Mouse (Mus musculus) embryonic facial prominence, embryonic 15.5 days (tissue): ENCODE measurements around the gene Ntmt1. TPM values are rescaled to one million over a fixed set of nuclear protein-coding genes. Genes with fewer than 3 reads are reported as not detected.

ENCODE experiments used
- ATAC-seq: fragments of 200-750 bp; cut with Nextera tagmentation; 2 replicates; pipeline ENCODE4 v1.8.0; 2017; ENCODE audit warnings: low read depth, moderate TSS enrichment; ENCODE audit not compliant: insufficient number of reproducible peaks, low FRiP score, low TSS enrichment
- H3K27ac ChIP-seq: fragments of 300-500 bp; sonication (generic); replicated peaks from 2 replicates; pipeline ENCODE4 v1.5.1; 2015; ENCODE audit warnings: mild to moderate bottlenecking, inconsistent platforms
- H3K27me3 ChIP-seq: fragments of 300-500 bp; sonication (generic); 2 replicates; pipeline ENCODE4 v1.6.1; 2015; ENCODE audit warnings: inconsistent platforms
- H3K36me3 ChIP-seq: fragments of 300-500 bp; sonication (generic); 2 replicates; pipeline ENCODE4 v1.6.1; 2015; ENCODE audit warnings: mild to moderate bottlenecking, inconsistent platforms
- H3K4me1 ChIP-seq: fragments of 300-500 bp; sonication (generic); 2 replicates; pipeline ENCODE4 v1.6.1; 2015; ENCODE audit warnings: inconsistent platforms
- H3K4me2 ChIP-seq: fragments of 300-500 bp; sonication (generic); replicated peaks from 2 replicates; pipeline ENCODE4 v1.6.1; 2015; ENCODE audit warnings: mild to moderate bottlenecking, inconsistent platforms
- H3K4me3 ChIP-seq: fragments of 300-500 bp; sonication (generic); replicated peaks from 2 replicates; pipeline ENCODE4 v1.5.1; 2015; ENCODE audit warnings: mild to moderate bottlenecking, inconsistent platforms
- H3K9ac ChIP-seq: fragments of 300-500 bp; sonication (generic); 2 replicates; pipeline ENCODE4 v1.6.1; 2015; ENCODE audit warnings: inconsistent platforms
- H3K9me3 ChIP-seq: fragments of 300-500 bp; sonication (generic); replicated peaks from 2 replicates; pipeline ENCODE4 v1.6.1; 2016; ENCODE audit warnings: inconsistent platforms
- WGBS: fragments of 180-500 bp; shearing (Covaris S2); methylation state at CpG from one replicate; pipeline ENCODE4 v1.1.7; 2015; 5-methylcytosine and 5-hydroxymethylcytosine counted together
- polyA plus RNA-seq: library from polyadenylated mRNA; unstranded; fragments of >200 nt; fragmentation: Nextera tagmentation; extraction: Ambion mirVana; gene quantifications from 2 replicates; pipeline ENCODE4 v1.2.1, GENCODE M21; 2015

The Ntmt1 gene
- polyA plus RNA-seq, 1 experiment from 2014 or later = 87.0 TPM

- Histone ChIP-seq H3K4me3 (peak overlapping the region; percentile 84), H3K4me2 (peak overlapping the region; percentile 89), H3K9me3 (no peaks in the 10 kb centered on the region), H3K9ac (peak overlapping the region; percentile 93), H3K27me3 (no peaks in the 10 kb centered on the region), H3K36me3 (peaks cover 39% of the 10 kb centered on the region), H3K27ac (peak overlapping the region; percentile 79), H3K4me1 (peaks cover 39% of the 10 kb centered on the region)
- WGBS = under 1% methylated on average over 63 of the region's 63 CpGs
- peak; percentile 83 for ATAC-seq
Measured at GRCm38 (mm10) chr2:30827749-30828475, 20.3 kb downstream of the Ntmt1 start.

- H3K9ac ChIP-seq = no peak overlapping the region
- ATAC-seq = no peak
- H3K36me3 ChIP-seq = peaks cover 25% of the 10 kb centered on the region
- WGBS = 32% methylated on average over 5 of the region's 5 CpGs
- H3K9me3 ChIP-seq = no peaks in the 10 kb centered on the region
- no peaks in the 10 kb centered on the region for H3K27me3 ChIP-seq
- no peak overlapping the region for H3K4me3 ChIP-seq
- H3K4me1 ChIP-seq = peaks cover 42% of the 10 kb centered on the region
- no peak overlapping the region for H3K27ac ChIP-seq
- H3K4me2 ChIP-seq = no peak overlapping the region
Measured at GRCm38 (mm10) chr2:30829315-30829714, 21.7 kb downstream of the Ntmt1 start.

DNA sequence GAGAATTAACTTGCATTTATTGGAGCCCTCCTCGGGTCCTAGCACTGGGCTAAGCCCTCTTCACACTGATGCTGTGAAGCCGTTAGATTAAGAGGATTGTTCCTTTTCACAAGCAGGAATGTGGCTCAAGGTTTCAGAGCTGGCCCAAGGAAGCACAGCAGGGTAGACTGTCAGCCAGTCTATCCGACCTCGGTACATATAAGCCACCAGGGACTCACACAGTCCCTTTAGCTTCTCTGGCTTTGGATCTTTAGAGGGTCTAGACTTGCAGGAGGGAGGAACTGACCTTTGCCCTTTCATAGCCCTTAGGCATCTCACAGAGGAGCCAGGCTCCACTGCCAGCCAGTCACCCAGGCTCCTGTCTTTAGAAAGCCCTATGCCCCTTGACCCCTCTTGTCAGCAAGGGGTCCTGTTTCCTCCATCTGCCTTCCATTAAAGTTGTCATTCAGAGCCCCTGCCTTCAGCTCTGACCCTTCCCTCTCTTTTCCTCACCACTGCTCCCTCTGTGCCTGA is 22.7 kb downstream of the Ntmt1 start, which contains the start of gene Asb6:
Gene Asb6, minus strand, starts transcription at position 51 of the 513 bp plus-strand sequence.
- peaks cover 15% of the 10 kb centered on the region for H3K36me3 ChIP-seq
- WGBS = 16% methylated on average over 4 of the region's 4 CpGs
- no peak within 1 kb of the TSS for H3K4me2 ChIP-seq
- no peak within 1 kb of the TSS for H3K27ac ChIP-seq
- H3K4me1 ChIP-seq = peaks cover 51% of the 10 kb centered on the region
- ATAC-seq = no peak
- no peak within 1 kb of the TSS for H3K9ac ChIP-seq
- no peak within 1 kb of the TSS for H3K4me3 ChIP-seq
- no peaks in the 10 kb centered on the region for H3K27me3 ChIP-seq
- no peaks in the 10 kb centered on the region for H3K9me3 ChIP-seq

DNA sequence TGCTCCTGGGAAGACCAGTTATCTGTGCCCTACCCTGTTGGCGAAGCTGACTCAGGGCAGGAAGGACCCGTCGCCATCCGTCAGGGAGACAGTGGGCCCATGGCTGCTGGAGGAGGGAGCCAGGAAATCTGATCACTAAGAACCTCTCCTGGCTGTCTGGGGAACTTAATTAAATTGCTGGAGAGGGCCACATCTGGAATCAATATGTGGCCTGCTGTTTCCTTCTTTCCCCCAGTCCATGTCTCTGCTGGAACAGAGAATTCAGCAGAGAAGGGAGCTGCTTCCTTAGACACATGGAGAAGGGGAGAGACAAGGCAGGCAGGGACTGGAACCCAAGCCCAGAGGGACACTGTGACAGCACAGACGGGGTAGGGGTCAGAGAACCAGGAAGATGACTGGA is 26.0 kb downstream of the Ntmt1 start:
- peak; percentile 68; the same call in 1 of the 2 replicates for ATAC-seq
- no peaks in the 10 kb centered on the region for H3K27me3 ChIP-seq

GRCm38 (mm10) chr2:30834373-30835022 is 26.9 kb downstream of the Ntmt1 start, which contains the start of gene Prrx2:
Gene Prrx2, plus strand, starts transcription at chr2:30834972.
- Histone ChIP-seq H3K4me1 (peaks cover 54% of the 10 kb centered on the region), H3K36me3 (no peaks in the 10 kb centered on the region), H3K9ac (0 out of 2 replicates have a peak within 1 kb of the TSS, but pooled peaks have one; percentile 12), H3K9me3 (no peaks in the 10 kb centered on the region), H3K27me3 (no peaks in the 10 kb centered on the region), H3K4me2 (peak within 1 kb of the TSS; percentile 25; the same call in 1 of the 2 replicates), H3K27ac (peak within 1 kb of the TSS; percentile 96), H3K4me3 (no peak within 1 kb of the TSS)
- ATAC-seq = no peak
- 47% methylated on average over 8 of the region's 10 CpGs for WGBS

More for the DNA sequence above, 26.0 kb downstream of the Ntmt1 start:
- Histone ChIP-seq H3K36me3 (no peaks in the 10 kb centered on the region), H3K9ac (0 out of 2 replicates have a peak overlapping the region, but pooled peaks have one; percentile 12), H3K4me3 (no peak overlapping the region), H3K4me2 (peak overlapping the region; percentile 25), H3K9me3 (no peaks in the 10 kb centered on the region), H3K4me1 (peaks cover 54% of the 10 kb centered on the region), H3K27ac (peak overlapping the region; percentile 96)
- WGBS = 13% methylated on average over 5 of the region's 5 CpGs

GRCm38 (mm10) chr2:30836238-30836990 is 28.8 kb downstream of the Ntmt1 start:
- Histone ChIP-seq H3K4me2 (peak overlapping the region; percentile 36), H3K27me3 (no peaks in the 10 kb centered on the region), H3K9me3 (no peaks in the 10 kb centered on the region), H3K27ac (peak overlapping the region; percentile 90), H3K4me3 (no peak overlapping the region), H3K36me3 (no peaks in the 10 kb centered on the region), H3K9ac (no peak overlapping the region), H3K4me1 (peaks cover 54% of the 10 kb centered on the region)
- 8% methylated on average over 21 of the region's 21 CpGs for WGBS
- ATAC-seq = peak; percentile 53

DNA sequence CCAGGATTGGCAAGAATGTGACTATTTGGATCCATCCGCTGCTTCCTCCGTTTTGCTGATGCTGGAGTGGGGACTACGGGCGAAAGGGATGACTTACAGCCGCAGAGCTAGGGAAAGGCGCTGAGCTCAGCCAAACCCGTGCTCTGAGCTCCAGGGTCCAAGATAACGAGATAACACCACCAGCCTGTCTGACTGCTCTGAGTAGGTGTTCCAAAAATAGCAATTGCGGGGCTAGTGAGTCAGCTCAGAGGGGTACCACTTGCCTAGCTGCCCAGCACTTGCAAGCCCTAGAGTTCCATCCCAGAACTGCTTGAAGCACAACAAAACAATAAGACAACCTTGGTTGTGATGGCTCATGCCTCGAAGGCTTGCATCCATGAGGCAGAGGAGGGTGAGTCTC is 35.0 kb downstream of the Ntmt1 start:
- Histone ChIP-seq H3K4me2 (no peak overlapping the region), H3K27me3 (0 out of 2 replicates have a peak, but pooled peaks cover 2% of the 10 kb centered on the region), H3K4me1 (peaks cover 32% of the 10 kb centered on the region), H3K4me3 (no peak overlapping the region), H3K36me3 (no peaks in the 10 kb centered on the region), H3K9me3 (no peaks in the 10 kb centered on the region), H3K9ac (no peak overlapping the region), H3K27ac (0 out of 2 replicates have a peak overlapping the region, but pooled peaks have one; percentile 17)
- ATAC-seq = no peak
- 40% methylated on average over 10 of the region's 10 CpGs for WGBS

DNA sequence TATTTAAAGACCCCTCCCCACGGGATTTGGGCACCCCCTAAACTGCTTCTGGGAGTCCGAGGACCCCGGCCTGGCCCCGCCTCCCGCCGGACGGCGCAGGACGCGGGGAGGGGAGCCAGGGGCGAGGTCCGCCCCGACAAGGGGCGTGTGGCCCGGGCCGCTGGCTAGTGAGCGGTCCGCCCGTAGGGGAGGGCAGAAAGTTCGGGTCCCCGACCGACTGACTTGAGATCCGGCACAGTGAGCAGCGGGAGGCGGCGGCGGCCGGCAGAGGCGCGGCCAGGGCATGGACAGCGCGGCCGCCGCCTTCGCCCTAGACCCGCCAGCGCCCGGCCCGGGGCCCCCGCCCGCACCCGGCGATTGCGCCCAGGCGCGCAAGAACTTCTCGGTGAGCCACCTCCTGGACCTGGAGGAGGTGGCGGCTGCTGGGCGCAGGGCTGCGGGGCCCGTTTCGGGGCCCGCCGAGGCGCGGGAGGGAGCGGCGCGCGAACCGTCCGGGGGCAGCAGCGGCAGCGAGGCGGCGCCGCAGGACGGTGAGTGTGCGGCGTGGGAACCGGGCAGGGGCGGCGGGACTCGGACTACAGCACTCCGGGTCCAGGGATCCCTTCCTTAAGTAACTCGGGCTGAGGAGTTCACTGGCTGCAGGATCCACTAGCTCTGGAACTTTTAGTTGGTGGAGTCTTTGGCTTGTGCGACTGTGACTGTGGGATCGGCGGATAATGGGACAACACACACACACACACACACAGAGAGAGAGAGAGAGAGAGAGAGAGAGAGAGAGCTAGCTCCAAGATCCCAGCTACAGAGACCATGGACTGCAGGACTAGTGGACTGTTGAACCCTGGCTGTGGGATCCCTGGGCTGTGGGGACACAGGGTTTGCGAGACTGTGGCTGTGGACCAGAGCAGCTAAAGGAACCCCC is 37.8 kb downstream of the Ntmt1 start:
- WGBS = under 1% methylated on average over 79 of the region's 80 CpGs
- peak overlapping the region; percentile 72 for H3K4me2 ChIP-seq
- peak overlapping the region; percentile 56 for H3K4me3 ChIP-seq
- peak overlapping the region; percentile 54 for H3K9ac ChIP-seq
- peaks cover 54% of the 10 kb centered on the region for H3K4me1 ChIP-seq
- H3K27me3 ChIP-seq = 0 out of 2 replicates have a peak, but pooled peaks cover 2% of the 10 kb centered on the region
- H3K9me3 ChIP-seq = no peaks in the 10 kb centered on the region
- H3K27ac ChIP-seq = peak overlapping the region; percentile 77
- peak; percentile 49; the same call in 1 of the 2 replicates for ATAC-seq
- H3K36me3 ChIP-seq = no peaks in the 10 kb centered on the region

- H3K4me1 ChIP-seq = peaks cover 62% of the 10 kb centered on the region
- peak overlapping the region; percentile 77 for H3K27ac ChIP-seq
- no peak for ATAC-seq
- H3K4me2 ChIP-seq = peak overlapping the region; percentile 72
- H3K27me3 ChIP-seq = 0 out of 2 replicates have a peak, but pooled peaks cover 2% of the 10 kb centered on the region
- no peaks in the 10 kb centered on the region for H3K36me3 ChIP-seq
- H3K4me3 ChIP-seq = peak overlapping the region; percentile 56
- 34% methylated on average over 8 of the region's 8 CpGs for WGBS
- H3K9me3 ChIP-seq = no peaks in the 10 kb centered on the region
- H3K9ac ChIP-seq = peak overlapping the region; percentile 54
Measured at GRCm38 (mm10) chr2:30846236-30846635, 38.6 kb downstream of the Ntmt1 start.

- Histone ChIP-seq H3K4me3 (peak overlapping the region; percentile 56), H3K4me2 (peak overlapping the region; percentile 72), H3K27ac (peak overlapping the region; percentile 55; the same call in 1 of the 2 replicates), H3K36me3 (no peaks in the 10 kb centered on the region), H3K27me3 (0 out of 2 replicates have a peak, but pooled peaks cover 2% of the 10 kb centered on the region), H3K9me3 (no peaks in the 10 kb centered on the region), H3K9ac (peak overlapping the region; percentile 54; the same call in 1 of the 2 replicates), H3K4me1 (peaks cover 67% of the 10 kb centered on the region)
- no peak for ATAC-seq
- 13% methylated on average over 6 of the region's 6 CpGs for WGBS
Measured at GRCm38 (mm10) chr2:30846723-30847122, 39.1 kb downstream of the Ntmt1 start.
